Mouse (Mus musculus): Measurements from ENCODE around the gene Rbm24. TPM values are rescaled to one million over a fixed set of nuclear protein-coding genes. Genes with fewer than 3 reads are reported as not detected.

The Rbm24 gene
- polyA plus RNA-seq, 2 experiments: 12.8 to 27.1 TPM

DNA sequence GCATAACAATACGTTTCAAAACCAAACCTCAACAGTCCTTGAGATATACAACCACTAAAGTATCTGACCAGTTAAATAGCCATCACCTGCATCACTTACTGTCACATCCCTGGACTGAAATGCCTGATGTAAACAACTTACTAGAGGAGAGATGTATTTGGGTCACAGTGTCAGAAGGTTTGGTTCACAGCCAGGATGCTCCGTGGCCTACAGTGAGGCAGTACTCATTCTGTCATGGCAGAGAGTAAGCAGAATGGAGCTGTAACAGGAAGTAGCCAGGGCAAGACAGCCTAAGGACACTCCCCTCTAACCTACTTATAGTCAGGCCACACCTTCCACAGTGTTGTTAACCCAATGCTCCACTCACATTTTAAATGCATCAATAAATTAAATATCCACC lies 24.3 kb upstream of the Rbm24 start:
- no peak overlapping the region for H3K4me3 ChIP-seq (replicated peaks; ENCODE audit: low read length)
- H3K4me2 ChIP-seq (replicated peaks; ENCODE audit: low read depth, low read length, severe bottlenecking): no peak overlapping the region
- no peak for TF ChIP-seq POLR2A (IDR thresholded peaks at IDR 0.05; ENCODE audit: borderline replicate concordance, extremely low read depth, insufficient read depth, insufficient read length)
- H3K27me3 ChIP-seq (ENCODE audit: control insufficient read depth, insufficient read depth, low read length): no peaks in the 10 kb centered on the region
- 76% methylated on average over 2 of the region's 2 CpGs for WGBS
- no peak overlapping the region for H3K9ac ChIP-seq (ENCODE audit: low read depth, low read length, severe bottlenecking)
- ATAC-seq (ENCODE audit: low FRiP score, low read depth) (no peak), DNase-seq (ENCODE audit: low spot score) (no peak)
- no peaks in the 10 kb centered on the region for H3K36me3 ChIP-seq (ENCODE audit: control insufficient read depth, insufficient read depth, low read length)
- no peaks in the 10 kb centered on the region for H3K9me3 ChIP-seq (ENCODE audit: control insufficient read depth, low read length)
- H3K4me1 ChIP-seq (ENCODE audit: control insufficient read depth, insufficient read depth, low read length): no peaks in the 10 kb centered on the region
- H3K27ac ChIP-seq (replicated peaks; ENCODE audit: low read depth, low read length): no peak overlapping the region

GRCm38 (mm10) chr13:46397235-46397634 lies 21.0 kb upstream of the Rbm24 start:
- Histone ChIP-seq H3K9ac (ENCODE audit: low read depth, low read length, severe bottlenecking) (no peak overlapping the region), H3K27ac (replicated peaks; ENCODE audit: low read depth, low read length) (no peak overlapping the region), H3K4me1 (ENCODE audit: control insufficient read depth, insufficient read depth, low read length) (no peaks in the 10 kb centered on the region), H3K4me2 (replicated peaks; ENCODE audit: low read depth, low read length, severe bottlenecking) (no peak overlapping the region), H3K9me3 (ENCODE audit: control insufficient read depth, low read length) (no peaks in the 10 kb centered on the region), H3K36me3 (ENCODE audit: control insufficient read depth, insufficient read depth, low read length) (no peaks in the 10 kb centered on the region), H3K4me3 (replicated peaks; ENCODE audit: low read length) (no peak overlapping the region), H3K27me3 (ENCODE audit: control insufficient read depth, insufficient read depth, low read length) (no peaks in the 10 kb centered on the region)
- 74% methylated on average over 3 of the region's 3 CpGs for WGBS
- TF ChIP-seq POLR2A (IDR thresholded peaks at IDR 0.05; ENCODE audit: borderline replicate concordance, extremely low read depth, insufficient read depth, insufficient read length): no peak
- no peak for DNase-seq (ENCODE audit: low spot score)
- no peak for ATAC-seq (ENCODE audit: low FRiP score, low read depth)

DNA sequence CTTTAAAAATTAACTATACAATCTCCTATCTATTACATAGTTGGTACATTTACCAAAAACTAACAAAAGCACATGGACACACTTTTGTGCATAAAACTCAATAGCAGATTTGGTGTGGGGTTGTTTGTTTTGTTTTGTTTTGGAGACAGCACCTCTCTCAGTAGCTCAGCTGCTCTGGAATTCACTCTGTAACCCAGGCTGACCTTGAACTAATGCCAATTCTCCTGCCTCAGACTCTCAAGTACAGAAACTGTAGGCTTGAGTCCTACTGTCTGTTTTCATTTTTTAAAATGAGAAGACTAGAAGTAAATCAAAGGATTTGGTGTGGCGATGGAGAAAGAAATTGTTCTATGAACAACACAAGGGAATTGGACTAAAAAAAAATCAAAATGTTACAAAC lies 11.1 kb upstream of the Rbm24 start:
- Histone ChIP-seq H3K4me2 (replicated peaks; ENCODE audit: low read depth, low read length, severe bottlenecking) (no peak overlapping the region), H3K9ac (ENCODE audit: low read depth, low read length, severe bottlenecking) (no peak overlapping the region), H3K36me3 (ENCODE audit: control insufficient read depth, insufficient read depth, low read length) (no peaks in the 10 kb centered on the region), H3K4me1 (ENCODE audit: control insufficient read depth, insufficient read depth, low read length) (no peaks in the 10 kb centered on the region), H3K9me3 (ENCODE audit: control insufficient read depth, low read length) (no peaks in the 10 kb centered on the region), H3K4me3 (replicated peaks; ENCODE audit: low read length) (no peak overlapping the region), H3K27ac (replicated peaks; ENCODE audit: low read depth, low read length) (no peak overlapping the region), H3K27me3 (ENCODE audit: control insufficient read depth, insufficient read depth, low read length) (no peaks in the 10 kb centered on the region)
- WGBS: 83% methylated on average over 1 of the region's 1 CpGs
- ATAC-seq (ENCODE audit: low FRiP score, low read depth) (no peak), DNase-seq (ENCODE audit: low spot score) (no peak)
- no peak for TF ChIP-seq POLR2A (IDR thresholded peaks at IDR 0.05; ENCODE audit: borderline replicate concordance, extremely low read depth, insufficient read depth, insufficient read length)

GRCm38 (mm10) chr13:46412247-46412646 lies 6.0 kb upstream of the Rbm24 start:
- no peak for ATAC-seq (ENCODE audit: low FRiP score, low read depth)
- H3K27me3 ChIP-seq (ENCODE audit: control insufficient read depth, insufficient read depth, low read length): no peaks in the 10 kb centered on the region
- H3K4me3 ChIP-seq (replicated peaks; ENCODE audit: low read length): no peak overlapping the region
- H3K36me3 ChIP-seq (ENCODE audit: control insufficient read depth, insufficient read depth, low read length): no peaks in the 10 kb centered on the region
- no peak overlapping the region for H3K9ac ChIP-seq (ENCODE audit: low read depth, low read length, severe bottlenecking)
- no peak for DNase-seq (ENCODE audit: low spot score)
- H3K27ac ChIP-seq (replicated peaks; ENCODE audit: low read depth, low read length): no peak overlapping the region
- no peaks in the 10 kb centered on the region for H3K4me1 ChIP-seq (ENCODE audit: control insufficient read depth, insufficient read depth, low read length)
- TF ChIP-seq POLR2A (IDR thresholded peaks at IDR 0.05; ENCODE audit: borderline replicate concordance, extremely low read depth, insufficient read depth, insufficient read length): no peak
- H3K4me2 ChIP-seq (replicated peaks; ENCODE audit: low read depth, low read length, severe bottlenecking): no peak overlapping the region
- no peaks in the 10 kb centered on the region for H3K9me3 ChIP-seq (ENCODE audit: control insufficient read depth, low read length)

DNA sequence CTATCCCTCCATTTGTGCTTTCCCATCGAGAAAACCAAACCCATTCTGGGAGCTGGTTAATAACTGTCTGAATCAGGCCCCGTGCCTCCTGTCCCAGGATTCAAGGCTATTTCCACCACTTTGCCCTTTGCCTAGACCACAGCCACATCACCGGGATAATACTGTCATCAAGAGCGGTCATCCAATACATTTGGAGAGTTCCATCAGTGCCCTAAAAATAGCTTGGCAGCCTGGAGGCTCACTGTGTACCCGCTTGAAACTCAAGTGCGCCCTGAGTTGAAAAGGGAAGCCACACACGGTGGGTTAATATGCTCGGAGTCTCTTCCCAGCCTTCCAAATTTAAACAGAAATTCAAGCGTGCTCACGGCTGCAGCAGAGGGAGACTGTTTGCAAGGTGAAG lies 4.6 kb upstream of the Rbm24 start:
- no peak for TF ChIP-seq POLR2A (IDR thresholded peaks at IDR 0.05; ENCODE audit: borderline replicate concordance, extremely low read depth, insufficient read depth, insufficient read length)
- Histone ChIP-seq H3K27me3 (ENCODE audit: control insufficient read depth, insufficient read depth, low read length) (no peaks in the 10 kb centered on the region), H3K36me3 (ENCODE audit: control insufficient read depth, insufficient read depth, low read length) (no peaks in the 10 kb centered on the region), H3K9me3 (ENCODE audit: control insufficient read depth, low read length) (no peaks in the 10 kb centered on the region), H3K4me3 (replicated peaks; ENCODE audit: low read length) (no peak overlapping the region), H3K4me1 (ENCODE audit: control insufficient read depth, insufficient read depth, low read length) (no peaks in the 10 kb centered on the region), H3K4me2 (replicated peaks; ENCODE audit: low read depth, low read length, severe bottlenecking) (no peak overlapping the region), H3K27ac (replicated peaks; ENCODE audit: low read depth, low read length) (no peak overlapping the region), H3K9ac (ENCODE audit: low read depth, low read length, severe bottlenecking) (no peak overlapping the region)
- ATAC-seq (ENCODE audit: low FRiP score, low read depth) (no peak), DNase-seq (ENCODE audit: low spot score) (no peak)
- 71% methylated on average over 10 of the region's 10 CpGs for WGBS

DNA sequence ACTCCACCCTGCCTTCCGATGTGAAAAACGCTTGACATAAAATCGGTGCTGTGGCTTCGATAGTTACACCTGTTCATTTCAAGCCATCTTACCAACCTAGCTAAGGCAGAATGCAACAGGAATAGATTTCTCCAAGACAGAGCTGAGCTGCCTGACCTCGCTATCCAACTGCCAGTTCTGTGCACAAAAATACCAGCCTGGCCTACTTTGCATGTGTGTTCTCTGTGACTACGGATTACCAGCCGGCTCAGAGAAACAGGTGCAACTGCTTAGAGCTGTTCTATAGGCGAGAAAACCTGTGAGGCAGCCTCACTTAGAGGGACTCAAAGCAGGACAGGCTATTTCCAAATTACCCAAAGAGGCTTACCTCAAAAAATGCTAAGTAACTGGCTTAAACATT lies 4.2 kb upstream of the Rbm24 start:
- no peak overlapping the region for H3K27ac ChIP-seq (replicated peaks; ENCODE audit: low read depth, low read length)
- H3K4me3 ChIP-seq (replicated peaks; ENCODE audit: low read length): no peak overlapping the region
- no peaks in the 10 kb centered on the region for H3K36me3 ChIP-seq (ENCODE audit: control insufficient read depth, insufficient read depth, low read length)
- ATAC-seq (ENCODE audit: low FRiP score, low read depth) (no peak), DNase-seq (ENCODE audit: low spot score) (no peak)
- 74% methylated on average over 8 of the region's 8 CpGs for WGBS
- no peak overlapping the region for H3K9ac ChIP-seq (ENCODE audit: low read depth, low read length, severe bottlenecking)
- H3K4me2 ChIP-seq (replicated peaks; ENCODE audit: low read depth, low read length, severe bottlenecking): no peak overlapping the region
- TF ChIP-seq POLR2A (IDR thresholded peaks at IDR 0.05; ENCODE audit: borderline replicate concordance, extremely low read depth, insufficient read depth, insufficient read length): no peak
- no peaks in the 10 kb centered on the region for H3K9me3 ChIP-seq (ENCODE audit: control insufficient read depth, low read length)
- H3K4me1 ChIP-seq (ENCODE audit: control insufficient read depth, insufficient read depth, low read length): no peaks in the 10 kb centered on the region
- H3K27me3 ChIP-seq (ENCODE audit: control insufficient read depth, insufficient read depth, low read length): 0 out of 2 replicates have a peak, but pooled peaks cover 2% of the 10 kb centered on the region
